Mouse (Mus musculus): ENCODE measurements at regions not wholly inside any gene's neighbourhood (a gene's known extent, or its start where the extent isn't known, plus 50 kb on each side); places are given as distances from the start of the nearest gene placed in this dataset.

DNA sequence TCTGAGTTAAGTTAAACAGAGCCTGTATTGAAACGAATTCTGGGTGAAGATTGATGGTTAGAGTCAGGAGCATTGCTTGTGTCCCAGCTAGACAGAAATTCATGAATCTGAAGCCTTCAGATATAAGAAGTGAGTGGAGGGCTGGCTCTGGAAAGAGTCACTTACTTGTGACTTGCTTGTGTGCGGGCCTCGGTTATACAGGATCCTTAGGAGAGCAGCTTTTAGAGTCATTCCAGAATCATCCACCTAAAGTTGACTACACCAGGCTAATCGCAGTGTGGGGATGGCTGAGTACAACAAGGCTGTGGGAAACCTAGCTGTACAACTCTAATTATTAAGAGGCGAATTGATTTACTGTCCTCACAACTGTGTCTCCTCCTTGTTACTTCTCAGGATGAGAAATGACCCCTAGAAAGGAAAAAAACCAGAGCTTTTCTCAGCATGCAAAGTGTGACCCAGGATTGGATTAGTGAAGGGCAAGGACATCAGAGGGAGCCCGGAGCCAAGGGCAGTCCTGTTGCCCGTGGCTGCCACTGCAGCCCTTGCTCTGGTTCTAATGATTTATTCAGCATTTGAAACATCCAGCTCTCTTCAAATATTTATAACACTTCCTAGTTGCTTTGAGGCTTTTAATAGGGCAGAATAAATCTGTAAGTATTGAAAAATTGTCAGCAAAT lies 179.0 kb upstream of the Tgfbr2 start:
- H3K36me3 ChIP-seq (replicated peaks): no peaks in the 10 kb centered on the region
- H3K27ac ChIP-seq: peak overlapping the region; percentile 19
- no peak for ATAC-seq (replicated peaks)
- H3K4me1 ChIP-seq: peaks cover 4% of the 10 kb centered on the region; the same call in 1 of the 2 replicates
- no peaks in the 10 kb centered on the region for H3K27me3 ChIP-seq (replicated peaks)
- H3K9me3 ChIP-seq: no peaks in the 10 kb centered on the region
- H3K4me3 ChIP-seq: no peak overlapping the region
- no peak overlapping the region for H3K9ac ChIP-seq
- H3K4me2 ChIP-seq: no peak overlapping the region
- whole genome bisulfite sequencing: 64% methylated on average over 7 of the region's 7 CpGs

DNA sequence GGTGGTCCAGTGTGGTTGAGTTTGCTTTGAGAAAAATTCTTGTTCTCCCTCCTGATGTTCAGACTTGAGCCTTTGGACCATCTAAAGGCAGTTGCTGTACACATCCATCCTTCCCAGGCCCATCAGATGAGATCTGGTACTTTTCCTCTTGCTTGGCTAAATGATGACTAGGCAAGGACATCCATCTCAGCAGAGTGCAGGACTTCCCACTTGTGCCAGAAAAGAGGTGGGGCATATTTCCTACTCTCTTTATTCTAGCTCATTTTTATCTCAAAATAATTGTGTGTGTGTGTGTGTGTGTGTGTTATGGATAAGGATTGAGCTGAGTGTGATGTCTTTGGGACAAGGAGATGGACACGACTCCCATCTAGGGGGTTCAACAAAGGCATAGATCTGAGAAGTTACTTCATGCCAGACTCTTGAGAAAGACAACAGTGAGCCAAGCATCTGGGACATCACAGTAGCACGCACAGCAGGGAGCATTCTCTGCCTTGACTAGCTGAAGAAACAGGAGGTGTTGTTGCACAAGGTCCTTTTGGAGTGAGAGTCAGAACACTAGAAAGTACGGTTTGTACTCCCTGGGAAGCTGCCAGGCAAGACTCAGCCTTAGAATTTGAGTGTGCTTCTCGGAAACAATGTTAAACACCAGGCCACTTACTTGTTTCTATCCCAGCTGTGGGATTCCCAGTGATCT lies 177.8 kb upstream of the Tgfbr2 start:
- no peak overlapping the region for H3K4me2 ChIP-seq
- 88% methylated on average over 4 of the region's 4 CpGs for WGBS
- no peaks in the 10 kb centered on the region for H3K9me3 ChIP-seq
- no peak overlapping the region for H3K4me3 ChIP-seq
- H3K27me3 ChIP-seq (replicated peaks): no peaks in the 10 kb centered on the region
- H3K4me1 ChIP-seq: peaks cover 4% of the 10 kb centered on the region; the same call in 1 of the 2 replicates
- H3K27ac ChIP-seq: no peak overlapping the region
- no peak overlapping the region for H3K9ac ChIP-seq
- H3K36me3 ChIP-seq (replicated peaks): no peaks in the 10 kb centered on the region
- no peak for ATAC-seq (replicated peaks)

DNA sequence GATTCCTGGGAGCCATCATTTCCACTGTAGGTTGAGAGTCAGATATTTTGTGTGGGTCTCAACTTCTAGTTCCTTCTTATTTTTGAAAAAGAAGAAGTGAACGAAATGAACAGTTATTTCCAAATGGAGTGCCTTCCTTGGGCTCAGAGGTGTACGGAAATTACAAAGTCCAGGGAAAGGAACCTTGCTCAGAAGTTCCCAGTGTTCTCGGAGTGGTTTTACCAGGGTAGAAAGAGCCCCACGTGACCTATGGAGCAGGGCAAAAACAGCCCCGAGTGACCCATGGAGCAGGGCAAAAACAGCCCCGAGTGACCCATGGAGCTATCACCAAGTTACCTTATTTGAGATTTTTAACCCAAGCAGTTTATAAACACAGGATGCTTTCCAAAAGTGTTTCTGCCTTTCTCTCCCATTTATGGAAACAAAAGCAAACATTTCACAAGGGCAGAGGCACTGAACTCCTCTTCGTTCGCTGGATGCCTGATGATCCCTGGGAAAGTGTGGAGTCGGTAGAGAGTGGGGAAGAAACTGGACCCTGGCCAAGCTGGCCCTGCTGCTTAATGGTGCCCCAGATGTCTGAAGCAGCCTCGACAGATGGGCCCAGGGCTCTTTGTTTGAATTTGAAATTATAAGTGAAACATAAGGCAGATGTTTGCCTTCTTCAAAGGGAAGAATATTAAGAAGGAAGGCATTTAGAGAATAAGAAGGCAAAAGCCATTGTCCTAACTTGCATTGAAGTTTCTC lies 175.8 kb upstream of the Tgfbr2 start:
- H3K27ac ChIP-seq: no peak overlapping the region
- H3K4me3 ChIP-seq: no peak overlapping the region
- no peaks in the 10 kb centered on the region for H3K36me3 ChIP-seq (replicated peaks)
- no peaks in the 10 kb centered on the region for H3K9me3 ChIP-seq
- H3K4me2 ChIP-seq: no peak overlapping the region
- peaks cover 4% of the 10 kb centered on the region; the same call in 1 of the 2 replicates for H3K4me1 ChIP-seq
- no peaks in the 10 kb centered on the region for H3K27me3 ChIP-seq (replicated peaks)
- ATAC-seq (replicated peaks): no peak
- 65% methylated on average over 10 of the region's 10 CpGs for WGBS
- H3K9ac ChIP-seq: no peak overlapping the region

DNA sequence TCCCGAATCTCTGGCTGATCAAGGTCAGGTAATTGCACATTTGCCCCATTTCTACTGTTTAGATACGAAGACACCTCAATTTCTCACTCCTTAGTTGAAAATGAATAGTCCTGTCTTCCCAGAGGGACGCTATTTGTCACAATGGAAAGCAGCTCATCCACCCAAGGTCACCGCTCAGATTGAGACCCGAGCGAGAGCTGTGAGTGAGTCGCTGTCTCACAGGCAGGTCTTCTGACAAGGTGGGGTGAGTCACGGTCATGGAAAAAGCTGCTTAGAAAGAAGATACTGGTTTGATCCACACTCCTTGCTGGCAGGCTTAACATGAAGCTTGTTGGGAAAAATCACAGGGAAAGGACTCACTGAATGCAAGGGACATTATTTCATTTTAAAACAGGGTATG lies 171.9 kb upstream of the Tgfbr2 start:
- Histone ChIP-seq H3K4me1 (no peaks in the 10 kb centered on the region), H3K9ac (no peak overlapping the region), H3K4me3 (no peak overlapping the region), H3K27me3 (replicated peaks) (no peaks in the 10 kb centered on the region), H3K36me3 (replicated peaks) (no peaks in the 10 kb centered on the region), H3K9me3 (no peaks in the 10 kb centered on the region), H3K4me2 (no peak overlapping the region), H3K27ac (no peak overlapping the region)
- 82% methylated on average over 8 of the region's 8 CpGs for WGBS
- ATAC-seq (replicated peaks): no peak

DNA sequence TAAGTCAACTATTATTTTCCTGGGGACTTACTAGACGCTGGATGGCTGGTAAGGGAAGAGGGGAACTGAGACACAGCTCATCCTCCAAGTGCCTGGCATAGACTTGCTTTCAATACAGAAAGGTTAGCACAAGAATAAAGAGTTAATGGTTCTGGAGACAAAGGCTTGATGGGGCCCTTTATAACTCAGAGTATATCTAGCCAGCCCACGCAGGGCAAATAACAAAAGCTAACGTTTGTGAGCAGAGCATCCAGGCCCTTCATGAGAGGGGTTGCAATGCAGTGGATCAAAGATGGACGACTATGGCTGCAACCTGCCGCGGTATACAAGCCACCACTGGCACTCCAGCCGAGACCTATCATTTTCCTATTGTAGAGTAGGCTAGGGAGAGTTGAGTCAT lies 171.3 kb upstream of the Tgfbr2 start:
- Histone ChIP-seq H3K4me3 (no peak overlapping the region), H3K27me3 (replicated peaks) (no peaks in the 10 kb centered on the region), H3K4me1 (no peaks in the 10 kb centered on the region), H3K4me2 (no peak overlapping the region), H3K9me3 (no peaks in the 10 kb centered on the region), H3K27ac (no peak overlapping the region), H3K36me3 (replicated peaks) (no peaks in the 10 kb centered on the region), H3K9ac (no peak overlapping the region)
- no peak for ATAC-seq (replicated peaks)
- 89% methylated on average over 7 of the region's 7 CpGs for WGBS

DNA sequence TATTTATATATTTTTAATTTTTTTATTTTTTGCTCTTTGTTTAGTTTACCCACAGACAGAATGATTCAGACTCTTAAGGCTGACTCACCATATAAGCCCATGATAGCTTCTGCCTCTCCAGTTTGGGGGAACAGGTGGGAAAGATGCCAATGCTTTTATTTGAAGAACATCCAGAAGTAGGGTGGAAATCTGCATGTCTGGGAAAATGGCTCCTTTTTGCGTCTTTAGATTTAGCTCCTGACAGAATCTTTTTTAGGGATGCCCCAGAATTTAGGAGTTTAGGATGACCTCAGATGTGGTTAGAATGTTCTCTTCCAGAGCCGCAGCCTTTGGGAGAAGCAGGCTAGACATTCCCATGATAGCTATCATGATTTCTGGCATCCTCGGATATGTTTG lies 167.9 kb upstream of the Tgfbr2 start:
- 95% methylated on average over 3 of the region's 3 CpGs for WGBS

DNA sequence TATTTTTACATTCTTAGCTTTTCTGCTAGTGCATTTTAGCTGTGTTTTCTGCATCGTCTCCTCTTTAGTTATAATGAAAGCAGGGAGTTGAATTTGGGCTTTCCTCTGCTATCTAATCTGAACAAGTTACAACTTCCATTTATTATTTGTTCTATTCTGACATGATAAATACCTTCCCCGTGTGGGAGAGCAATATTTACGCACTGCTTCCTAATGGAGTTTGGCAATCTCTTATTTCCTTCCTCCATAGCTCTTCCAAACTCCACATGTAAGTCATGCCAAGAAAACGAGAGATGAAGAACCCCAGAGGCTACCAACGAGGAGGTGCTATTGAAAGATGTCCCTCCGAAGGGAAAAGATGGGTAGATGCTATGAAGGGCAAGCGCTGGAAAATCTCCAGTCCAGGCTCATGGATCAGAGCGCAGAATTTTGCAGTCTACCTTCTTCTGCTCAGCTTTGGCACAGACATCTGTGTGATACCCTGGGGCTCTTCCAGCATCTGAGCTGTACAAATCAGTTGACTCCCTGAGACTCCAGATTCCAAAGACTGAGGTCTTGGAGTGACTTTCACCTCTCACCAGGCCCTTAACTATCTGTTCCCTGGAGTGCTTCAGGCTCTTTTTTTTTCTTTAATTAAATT lies 167.4 kb upstream of the Tgfbr2 start:
- ATAC-seq (replicated peaks): no peak
- 86% methylated on average over 8 of the region's 8 CpGs for WGBS
- H3K4me1 ChIP-seq: no peaks in the 10 kb centered on the region
- no peak overlapping the region for H3K9ac ChIP-seq
- no peaks in the 10 kb centered on the region for H3K36me3 ChIP-seq (replicated peaks)
- no peak overlapping the region for H3K4me2 ChIP-seq
- no peaks in the 10 kb centered on the region for H3K27me3 ChIP-seq (replicated peaks)
- H3K9me3 ChIP-seq: no peaks in the 10 kb centered on the region; the same call in 1 of the 2 replicates
- no peak overlapping the region for H3K4me3 ChIP-seq
- no peak overlapping the region for H3K27ac ChIP-seq

More for the DNA sequence above, 167.9 kb upstream of the Tgfbr2 start:
- no peak for ATAC-seq (replicated peaks)
- Histone ChIP-seq H3K9me3 (no peaks in the 10 kb centered on the region; the same call in 1 of the 2 replicates), H3K27me3 (replicated peaks) (no peaks in the 10 kb centered on the region), H3K4me2 (no peak overlapping the region), H3K36me3 (replicated peaks) (no peaks in the 10 kb centered on the region), H3K4me1 (no peaks in the 10 kb centered on the region), H3K9ac (no peak overlapping the region), H3K4me3 (no peak overlapping the region), H3K27ac (no peak overlapping the region)

DNA sequence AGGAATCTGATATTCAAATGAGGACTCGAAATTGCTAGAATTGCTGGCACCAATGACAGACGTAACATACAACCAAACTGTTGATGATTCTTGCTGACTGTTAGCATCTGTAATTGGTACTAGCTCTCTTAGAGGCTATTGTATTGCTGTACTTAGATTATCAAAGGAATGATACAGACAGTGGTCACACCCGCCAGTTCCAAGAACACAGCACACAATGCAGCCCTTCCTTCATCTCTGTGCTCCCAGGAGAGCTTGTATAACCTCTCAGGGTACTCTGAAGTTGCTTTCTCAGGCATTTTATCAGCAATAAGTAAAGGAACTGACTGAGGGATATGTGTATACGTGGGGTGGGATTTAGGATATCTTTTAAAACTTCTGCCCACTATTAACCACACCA lies 166.8 kb upstream of the Tgfbr2 start:
- WGBS: 71% methylated on average over 4 of the region's 4 CpGs
- H3K9ac ChIP-seq: no peak overlapping the region
- no peak for ATAC-seq (replicated peaks)
- H3K27ac ChIP-seq: no peak overlapping the region
- H3K9me3 ChIP-seq: no peaks in the 10 kb centered on the region; the same call in 1 of the 2 replicates
- H3K4me1 ChIP-seq: no peaks in the 10 kb centered on the region
- no peak overlapping the region for H3K4me3 ChIP-seq
- H3K4me2 ChIP-seq: no peak overlapping the region
- no peaks in the 10 kb centered on the region for H3K36me3 ChIP-seq (replicated peaks)
- no peaks in the 10 kb centered on the region for H3K27me3 ChIP-seq (replicated peaks)

DNA sequence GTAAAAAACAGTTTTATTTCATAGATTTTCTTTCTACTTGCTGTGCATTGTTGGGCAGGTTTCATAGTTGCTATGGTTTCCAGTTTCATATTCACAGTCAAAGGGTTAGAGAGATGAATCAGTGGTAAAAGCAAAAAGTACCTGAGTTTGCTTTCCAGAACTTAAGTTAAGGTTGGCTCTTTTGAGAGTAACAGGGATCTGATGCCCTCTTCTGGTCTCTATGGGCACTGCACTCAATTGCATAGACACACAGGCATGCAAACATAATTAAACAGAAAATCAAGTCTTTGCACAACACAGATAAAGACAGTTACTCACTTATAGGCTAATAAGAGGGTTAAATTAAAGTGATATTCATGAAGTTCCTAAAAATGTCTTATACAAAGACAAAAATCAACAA lies 165.8 kb upstream of the Tgfbr2 start:
- no peak for ATAC-seq (replicated peaks)
- Histone ChIP-seq H3K27ac (no peak overlapping the region), H3K36me3 (replicated peaks) (no peaks in the 10 kb centered on the region), H3K4me2 (no peak overlapping the region), H3K4me1 (no peaks in the 10 kb centered on the region), H3K9ac (no peak overlapping the region), H3K27me3 (replicated peaks) (no peaks in the 10 kb centered on the region), H3K9me3 (no peaks in the 10 kb centered on the region; the same call in 1 of the 2 replicates), H3K4me3 (no peak overlapping the region)

DNA sequence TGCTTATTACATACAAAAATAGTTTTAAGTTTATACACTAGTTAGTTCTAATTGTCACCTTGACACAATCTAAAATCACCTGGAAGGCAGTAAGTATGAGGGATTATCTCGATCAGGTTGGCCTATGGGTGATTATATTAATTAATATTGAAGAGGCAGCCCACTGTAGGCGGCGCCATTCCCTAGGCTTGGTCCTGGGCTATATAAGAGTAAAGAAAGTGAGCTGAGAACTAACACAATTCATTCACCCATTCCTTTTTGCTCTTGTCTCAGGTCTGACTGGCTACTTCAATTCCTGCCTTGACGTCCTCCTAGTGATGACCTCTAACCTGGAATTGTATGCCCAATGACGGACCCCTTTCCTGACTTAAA lies 163.6 kb upstream of the Tgfbr2 start:
- H3K9me3 ChIP-seq: no peaks in the 10 kb centered on the region; the same call in 1 of the 2 replicates
- no peak overlapping the region for H3K27ac ChIP-seq
- no peaks in the 10 kb centered on the region for H3K36me3 ChIP-seq (replicated peaks)
- H3K4me2 ChIP-seq: no peak overlapping the region
- 93% methylated on average over 5 of the region's 5 CpGs for WGBS
- no peak for ATAC-seq (replicated peaks)
- H3K9ac ChIP-seq: no peak overlapping the region
- no peaks in the 10 kb centered on the region for H3K4me1 ChIP-seq
- no peak overlapping the region for H3K4me3 ChIP-seq
- H3K27me3 ChIP-seq (replicated peaks): no peaks in the 10 kb centered on the region

DNA sequence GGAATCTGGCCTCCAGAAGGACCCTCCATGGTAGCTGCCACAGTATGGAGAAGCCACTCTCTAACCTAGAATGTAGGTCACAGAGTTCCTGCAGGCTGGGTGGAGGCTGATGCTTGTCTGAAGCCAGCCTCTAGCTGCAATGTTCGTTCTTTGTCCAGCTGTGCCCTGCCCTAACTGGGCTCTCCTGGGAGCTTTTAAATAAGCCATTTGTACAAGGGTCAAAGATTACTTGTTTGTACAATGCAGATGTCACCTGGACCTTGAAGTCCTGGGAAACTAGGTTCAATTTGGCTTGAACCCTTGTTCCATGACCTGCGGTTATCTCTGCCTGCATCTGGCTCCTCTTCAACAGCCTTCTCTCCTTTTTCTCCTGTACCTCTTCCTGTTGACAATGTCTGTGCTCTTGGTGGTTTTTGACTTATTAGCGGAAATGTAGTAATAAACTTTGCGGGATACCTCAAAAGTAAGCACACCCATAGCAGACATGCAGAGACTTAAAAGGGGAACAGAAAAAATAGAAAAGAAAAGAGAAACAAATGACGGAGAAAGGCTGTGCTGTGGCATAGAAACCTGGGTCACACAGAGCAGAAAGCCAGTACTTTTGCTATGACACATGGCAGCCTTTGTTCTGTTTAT lies 163.1 kb upstream of the Tgfbr2 start:
- 90% methylated on average over 5 of the region's 5 CpGs for WGBS
- Histone ChIP-seq H3K27me3 (replicated peaks) (no peaks in the 10 kb centered on the region), H3K36me3 (replicated peaks) (no peaks in the 10 kb centered on the region), H3K27ac (no peak overlapping the region), H3K4me1 (no peaks in the 10 kb centered on the region), H3K4me2 (no peak overlapping the region), H3K9ac (no peak overlapping the region), H3K4me3 (no peak overlapping the region), H3K9me3 (no peaks in the 10 kb centered on the region; the same call in 1 of the 2 replicates)
- no peak for ATAC-seq (replicated peaks)

All from midbrain, embryonic 15.5 days (tissue).